Mouse (Mus musculus) liver, embryonic 11.5 days (tissue): ENCODE results near the gene Ankub1. TPM values are rescaled to one million over a fixed set of nuclear protein-coding genes. Genes with fewer than 3 reads are reported as not detected.

ENCODE experiments used
- ATAC-seq: fragments of 200-750 bp; cut with Nextera tagmentation; replicated peaks from 2 replicates; pipeline ENCODE4 v1.8.0; 2017; ENCODE audit warnings: moderate number of reproducible peaks, mild to moderate bottlenecking, moderate TSS enrichment, moderate library complexity; ENCODE audit not compliant: low FRiP score
- DNase-seq: peaks from one replicate; pipeline ENCODE4 v3.0.0-alpha.2; 2017; ENCODE audit warnings: low spot score
- H3K27ac ChIP-seq: fragments of 300-500 bp; sonication (generic); 2 replicates; pipeline ENCODE4 v1.5.1; 2014; ENCODE audit warnings: mild to moderate bottlenecking, low read depth, low read length, control low read depth
- H3K27me3 ChIP-seq: fragments of 300-500 bp; sonication (generic); replicated peaks from 2 replicates; pipeline ENCODE4 v1.6.1; 2014; ENCODE audit warnings: low read length, mixed read lengths; ENCODE audit not compliant: control insufficient read depth, insufficient read depth
- H3K36me3 ChIP-seq: fragments of 300-500 bp; sonication (generic); 2 replicates; pipeline ENCODE4 v1.6.1; 2014; ENCODE audit warnings: mild to moderate bottlenecking, low read length, moderate library complexity, mixed read lengths; ENCODE audit not compliant: control insufficient read depth, insufficient read depth
- H3K4me1 ChIP-seq: fragments of 300-500 bp; sonication (generic); replicated peaks from 2 replicates; pipeline ENCODE4 v1.6.1; 2014; ENCODE audit warnings: low read length, mixed read lengths; ENCODE audit not compliant: control insufficient read depth, insufficient read depth
- H3K4me2 ChIP-seq: fragments of 300-500 bp; sonication (generic); 2 replicates; pipeline ENCODE4 v1.6.1; 2014; ENCODE audit warnings: mild to moderate bottlenecking, control low read depth, moderate library complexity
- H3K4me3 ChIP-seq: fragments of 300-500 bp; sonication (generic); 2 replicates; pipeline ENCODE4 v1.5.1; 2014; ENCODE audit warnings: low read depth, low read length, control low read depth
- H3K9ac ChIP-seq: fragments of 300-500 bp; sonication (generic); 2 replicates; pipeline ENCODE4 v1.6.1; 2014; ENCODE audit warnings: low read depth, low read length, control low read depth
- H3K9me3 ChIP-seq: fragments of 300-500 bp; sonication (generic); 2 replicates; pipeline ENCODE4 v1.6.1; 2016; ENCODE audit warnings: low read length, inconsistent platforms, mixed read lengths; ENCODE audit not compliant: control insufficient read depth
- WGBS: fragments of 180-500 bp; shearing (Covaris S2); extraction: QIAGEN DNeasy Blood & Tissue Kit; methylation state at CpG from one replicate; pipeline ENCODE4 v1.1.7; 2014; 5-methylcytosine and 5-hydroxymethylcytosine counted together
- microRNA-seq: library from miRNA; unstranded; fragments of <30 nt; microRNA quantifications from one replicate; pipeline ENCODE4, GENCODE M21; 2017; ENCODE audit warnings: borderline number of aligned reads
- polyA plus RNA-seq: library from polyadenylated mRNA; unstranded; fragments of >200 nt; fragmentation: Nextera tagmentation; extraction: Ambion mirVana; gene quantifications from 2 replicates; pipeline ENCODE4 v1.2.1, GENCODE M21; 2014

Ankub1 gene
- polyA plus RNA-seq, 1 experiment from 2014 or later = not detected

DNA sequence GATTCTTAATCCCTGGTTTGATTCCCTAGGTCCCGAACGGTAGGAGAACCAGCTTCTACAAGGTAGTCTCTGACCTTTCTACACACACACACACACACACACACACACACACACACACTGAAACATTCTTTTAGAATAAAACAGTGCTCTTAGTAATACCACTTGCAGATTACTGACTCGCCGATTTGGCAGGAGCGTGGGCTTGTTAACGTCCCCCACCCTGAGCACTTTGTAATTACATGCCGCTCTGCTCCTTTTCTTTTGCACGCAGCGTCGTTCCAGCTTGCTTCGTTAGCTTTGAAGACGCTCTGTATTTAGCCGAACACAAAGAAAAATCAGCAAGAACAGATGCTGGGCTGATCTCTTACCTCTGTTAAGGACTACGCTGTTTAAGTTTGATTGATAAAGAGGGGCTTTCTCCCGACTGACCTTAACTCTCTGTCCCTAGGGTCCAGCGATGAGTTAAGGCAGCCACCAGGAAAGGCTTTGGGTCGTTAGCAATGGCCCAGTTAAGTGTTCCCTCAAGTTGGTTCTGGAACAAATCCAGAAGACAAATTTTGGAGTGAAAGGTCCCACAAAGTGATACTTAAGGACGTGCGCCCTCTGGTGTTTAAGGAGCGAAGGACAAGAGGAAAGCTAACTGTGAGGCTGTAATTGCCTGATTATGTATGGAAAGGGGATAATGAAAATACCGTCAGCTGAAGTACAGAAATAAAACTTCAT, 67.2 kb downstream of the Ankub1 start:
- ATAC-seq (no peak), DNase-seq (peak; percentile 42)
- WGBS = 43% methylated on average over 21 of the region's 21 CpGs
- H3K9me3 ChIP-seq = no peaks in the 10 kb centered on the region
- H3K4me2 ChIP-seq = peak overlapping the region; percentile 46
- H3K27me3 ChIP-seq = no peaks in the 10 kb centered on the region
- no peaks in the 10 kb centered on the region for H3K4me1 ChIP-seq
- no peak overlapping the region for H3K27ac ChIP-seq
- no peak overlapping the region for H3K4me3 ChIP-seq
- H3K36me3 ChIP-seq = no peaks in the 10 kb centered on the region
- no peak overlapping the region for H3K9ac ChIP-seq

DNA sequence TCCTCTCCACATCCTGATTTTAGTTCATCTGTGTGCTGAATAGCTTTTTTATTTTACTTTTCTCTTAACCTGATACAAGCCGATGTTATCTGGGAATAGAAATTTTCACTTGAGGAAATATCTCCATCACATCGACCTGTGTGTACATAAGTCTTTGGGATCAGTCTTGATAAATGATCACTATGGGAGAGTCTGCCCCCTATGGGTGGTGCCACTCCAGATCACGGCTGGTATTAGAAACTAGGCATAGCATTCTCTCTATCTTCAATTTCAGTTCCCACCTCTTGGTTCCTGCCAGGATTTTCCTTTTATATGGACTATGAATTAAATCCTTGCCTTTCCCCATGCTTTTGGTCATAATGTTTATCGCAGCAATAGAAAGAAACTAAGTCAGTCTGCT, 72.9 kb downstream of the Ankub1 start:
- H3K36me3 ChIP-seq = no peaks in the 10 kb centered on the region
- no peaks in the 10 kb centered on the region for H3K4me1 ChIP-seq
- no peaks in the 10 kb centered on the region for H3K9me3 ChIP-seq
- DNase-seq (no peak), ATAC-seq (no peak)
- H3K9ac ChIP-seq = no peak overlapping the region
- H3K27ac ChIP-seq = no peak overlapping the region
- 72% methylated on average over 4 of the region's 4 CpGs for WGBS
- no peak overlapping the region for H3K4me3 ChIP-seq
- no peaks in the 10 kb centered on the region for H3K27me3 ChIP-seq
- H3K4me2 ChIP-seq = no peak overlapping the region

DNA sequence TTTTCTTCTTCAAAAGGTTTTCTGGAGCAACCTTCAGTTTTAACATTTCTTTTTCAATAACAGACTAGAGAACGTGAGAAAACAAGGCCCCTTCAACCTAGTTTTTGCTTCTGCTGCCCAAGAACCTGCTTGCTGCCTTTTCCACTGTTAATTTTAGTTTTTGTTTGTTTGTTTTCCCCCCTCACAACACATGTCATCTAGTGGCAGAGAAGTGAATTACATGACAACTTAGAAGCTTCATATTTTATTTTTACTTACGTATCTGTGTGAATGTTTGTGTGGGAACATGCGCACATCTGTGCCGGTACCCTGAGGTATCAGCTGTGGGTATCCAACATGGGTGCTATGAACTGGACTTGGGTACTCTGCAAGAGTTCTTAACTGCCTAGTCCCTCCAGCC, 76.9 kb downstream of the Ankub1 start:
- no peak for DNase-seq
- H3K9me3 ChIP-seq = no peaks in the 10 kb centered on the region
- 86% methylated on average over 4 of the region's 4 CpGs for WGBS
- H3K4me1 ChIP-seq = no peaks in the 10 kb centered on the region
- no peak for ATAC-seq
- H3K9ac ChIP-seq = no peak overlapping the region
- H3K27ac ChIP-seq = no peak overlapping the region
- H3K36me3 ChIP-seq = no peaks in the 10 kb centered on the region
- no peak overlapping the region for H3K4me3 ChIP-seq
- no peak overlapping the region for H3K4me2 ChIP-seq
- H3K27me3 ChIP-seq = no peaks in the 10 kb centered on the region

DNA sequence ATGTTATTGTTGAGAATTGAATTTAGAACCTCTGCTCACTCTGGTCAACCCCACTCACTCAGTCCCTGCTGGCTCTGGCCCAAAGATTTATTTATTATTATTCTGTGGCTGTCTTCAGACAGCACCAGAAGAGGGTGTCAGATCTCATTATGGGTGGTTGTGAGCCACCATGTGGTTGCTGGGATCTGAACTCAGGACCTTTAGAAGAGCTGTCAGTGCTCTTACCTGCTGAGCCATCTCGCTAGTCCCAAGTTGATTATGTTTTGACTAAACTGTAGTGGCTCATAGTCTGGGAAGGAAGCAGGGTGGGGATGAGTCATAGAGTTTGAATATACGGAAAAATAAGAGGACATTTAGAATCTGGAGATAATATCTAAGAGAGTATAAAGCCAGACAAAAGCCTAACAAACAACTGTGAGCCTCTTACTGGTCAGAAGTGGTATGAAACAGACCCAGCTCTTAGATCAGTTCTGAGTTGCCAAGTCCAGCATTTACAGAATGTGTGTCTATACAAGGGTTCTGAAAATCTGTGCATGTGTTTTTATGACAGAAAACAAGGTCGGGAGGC, 80.1 kb downstream of the Ankub1 start:
- H3K9ac ChIP-seq = no peak overlapping the region
- ATAC-seq (no peak), DNase-seq (no peak)
- no peaks in the 10 kb centered on the region for H3K36me3 ChIP-seq
- no peak overlapping the region for H3K4me3 ChIP-seq
- H3K4me1 ChIP-seq = no peaks in the 10 kb centered on the region
- no peak overlapping the region for H3K27ac ChIP-seq
- H3K27me3 ChIP-seq = no peaks in the 10 kb centered on the region
- H3K4me2 ChIP-seq = no peak overlapping the region
- WGBS = 69% methylated on average over 3 of the region's 3 CpGs
- H3K9me3 ChIP-seq = no peaks in the 10 kb centered on the region

DNA sequence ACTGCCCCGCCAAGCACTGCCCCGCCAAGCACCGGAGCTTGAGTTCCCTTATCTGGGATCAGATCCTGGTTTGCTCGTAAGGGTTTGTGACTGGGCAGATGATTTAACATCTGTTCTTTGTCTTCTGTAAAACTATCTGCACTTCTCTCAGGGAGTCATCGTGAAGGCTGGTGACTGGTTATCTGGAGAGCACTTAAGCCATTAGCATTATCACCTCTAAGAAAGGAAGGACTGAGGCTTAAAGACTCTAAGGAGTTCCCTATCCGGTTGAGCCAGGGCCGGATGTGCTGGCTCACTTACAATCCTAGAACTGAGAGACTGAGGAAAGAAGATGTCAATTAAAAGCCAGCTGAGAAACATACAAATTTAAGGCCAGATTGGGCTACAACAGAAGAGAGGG, 80.8 kb downstream of the Ankub1 start:
- no peaks in the 10 kb centered on the region for H3K4me1 ChIP-seq
- no peak overlapping the region for H3K9ac ChIP-seq
- H3K4me2 ChIP-seq = no peak overlapping the region
- H3K27me3 ChIP-seq = no peaks in the 10 kb centered on the region
- no peak for ATAC-seq
- 33% methylated on average over 7 of the region's 7 CpGs for WGBS
- H3K4me3 ChIP-seq = no peak overlapping the region
- H3K27ac ChIP-seq = no peak overlapping the region
- no peaks in the 10 kb centered on the region for H3K9me3 ChIP-seq
- no peak for DNase-seq
- no peaks in the 10 kb centered on the region for H3K36me3 ChIP-seq

Small RNA genes lying within 50 kb of the gene (microRNA-seq; reads per million reads assigned to microRNA genes)
- gene Mir6377 = not detected

Other genes with a start within 250 kb of the Ankub1 start
- gene Wwtr1, start 116.9 kb downstream of the Ankub1 start, polyA plus RNA-seq = 3.9 and 5.1 TPM in 2 replicates
- gene Commd2, start 41.1 kb downstream of the Ankub1 start, polyA plus RNA-seq = 69.7 and 70.6 TPM in 2 replicates
- 42.8 and 43.4 TPM in 2 replicates for gene Rnf13, start 43.3 kb upstream of the Ankub1 start, polyA plus RNA-seq
- gene Pfn2, start 155.3 kb upstream of the Ankub1 start, polyA plus RNA-seq = 38.5 and 39.0 TPM in 2 replicates